Mouse (Mus musculus): ENCODE data around the gene Atxn3.
"Not testable (repeated sequence)": the region's sequence is repeated elsewhere in the genome, so short reads cannot be mapped to it uniquely, and the experiment has no call there.

Atxn3 gene

GRCm38 (mm10) chr12:101958556-101958955 is 510 bp upstream of the Atxn3 start:
- no peak for DNase-seq (ENCODE audit: low spot score)

GRCm38 (mm10) chr12:101957079-101957941 is 736 bp downstream of the Atxn3 start:
- no peak for DNase-seq (ENCODE audit: low spot score)

- not testable (repeated sequence) for DNase-seq (ENCODE audit: low spot score)
Measured at GRCm38 (mm10) chr12:101955821-101956220, 2.2 kb downstream of the Atxn3 start.

GRCm38 (mm10) chr12:101948801-101949200 is 9.2 kb downstream of the Atxn3 start:
- DNase-seq (ENCODE audit: low spot score) = no peak

- no peak for DNase-seq (ENCODE audit: low spot score)
Measured at GRCm38 (mm10) chr12:101947986-101948385, 10.1 kb downstream of the Atxn3 start.

GRCm38 (mm10) chr12:101937572-101937971 is 20.5 kb downstream of the Atxn3 start:
- no peak for DNase-seq (ENCODE audit: low spot score)

- no peak for DNase-seq (ENCODE audit: low spot score)
Measured at GRCm38 (mm10) chr12:101935223-101935622, 22.8 kb downstream of the Atxn3 start.

- no peak for DNase-seq (ENCODE audit: low spot score)
Measured at GRCm38 (mm10) chr12:101928423-101928822, 29.6 kb downstream of the Atxn3 start.

GRCm38 (mm10) chr12:101922313-101922712 is 35.7 kb downstream of the Atxn3 start:
- no peak for DNase-seq (ENCODE audit: low spot score)

GRCm38 (mm10) chr12:101919847-101920246 is 38.2 kb downstream of the Atxn3 start:
- no peak for DNase-seq (ENCODE audit: low spot score)

- no peak for DNase-seq (ENCODE audit: low spot score)
Measured at GRCm38 (mm10) chr12:101917165-101917564, 40.9 kb downstream of the Atxn3 start.

- DNase-seq (ENCODE audit: low spot score) = peak; percentile 77
Measured at GRCm38 (mm10) chr12:101912626-101913490, 45.2 kb downstream of the Atxn3 start, which contains the start of gene Trip11. TSS of gene Trip11 (minus strand) at chr12:101913267.

- DNase-seq (ENCODE audit: low spot score) = no peak
Measured at GRCm38 (mm10) chr12:101911346-101911745, 46.7 kb downstream of the Atxn3 start.

GRCm38 (mm10) chr12:101910360-101910759 is 47.7 kb downstream of the Atxn3 start:
- DNase-seq (ENCODE audit: low spot score) = no peak

- no peak for DNase-seq (ENCODE audit: low spot score)
Measured at GRCm38 (mm10) chr12:101905817-101906216, 52.2 kb downstream of the Atxn3 start.

GRCm38 (mm10) chr12:101904906-101905305 is 53.1 kb downstream of the Atxn3 start:
- no peak for DNase-seq (ENCODE audit: low spot score)

- no peak for DNase-seq (ENCODE audit: low spot score)
Measured at GRCm38 (mm10) chr12:101904170-101904569, 53.9 kb downstream of the Atxn3 start.

- no peak for DNase-seq (ENCODE audit: low spot score)
Measured at GRCm38 (mm10) chr12:101899671-101900245, 58.3 kb downstream of the Atxn3 start.

GRCm38 (mm10) chr12:101898966-101899365 is 59.1 kb downstream of the Atxn3 start:
- no peak for DNase-seq (ENCODE audit: low spot score)

- no peak for DNase-seq (ENCODE audit: low spot score)
Measured at GRCm38 (mm10) chr12:101897113-101897512, 60.9 kb downstream of the Atxn3 start.

- no peak for DNase-seq (ENCODE audit: low spot score)
Measured at GRCm38 (mm10) chr12:101893296-101893695, 64.8 kb downstream of the Atxn3 start.

GRCm38 (mm10) chr12:101892832-101893231 is 65.2 kb downstream of the Atxn3 start:
- DNase-seq (ENCODE audit: low spot score) = no peak
